Mouse (Mus musculus) embryonic facial prominence, embryonic 12.5 days (tissue): ENCODE measurements around the gene Zfp949. TPM values are rescaled to one million over a fixed set of nuclear protein-coding genes. Genes with fewer than 3 reads are reported as not detected.
"Not testable (repeated sequence)": the region's sequence is repeated elsewhere in the genome, so short reads cannot be mapped to it uniquely, and the experiment has no call there.

Experiments
- ATAC-seq: fragments of 200-750 bp; cut with Nextera tagmentation; 2 replicates; pipeline ENCODE4 v1.8.0; 2017; ENCODE audit not compliant: insufficient number of reproducible peaks, insufficient read depth, low FRiP score, low TSS enrichment
- H3K27ac ChIP-seq: fragments of 300-500 bp; sonication (generic); 2 replicates; pipeline ENCODE4 v1.5.1; 2016; ENCODE audit warnings: mild to moderate bottlenecking
- H3K27me3 ChIP-seq: fragments of 300-500 bp; sonication (generic); 2 replicates; pipeline ENCODE4 v1.6.1; 2016; ENCODE audit warnings: mild to moderate bottlenecking, moderate library complexity
- H3K36me3 ChIP-seq: fragments of 300-500 bp; sonication (generic); 2 replicates; pipeline ENCODE4 v1.6.1; 2016; ENCODE audit warnings: mild to moderate bottlenecking
- H3K4me1 ChIP-seq: fragments of 300-500 bp; sonication (generic); 2 replicates; pipeline ENCODE4 v1.6.1; 2016
- H3K4me2 ChIP-seq: fragments of 300-500 bp; sonication (generic); replicated peaks from 2 replicates; pipeline ENCODE4 v1.6.1; 2016; ENCODE audit warnings: mild to moderate bottlenecking, moderate library complexity
- H3K4me3 ChIP-seq: fragments of 300-500 bp; sonication (generic); 2 replicates; pipeline ENCODE4 v1.5.1; 2016; ENCODE audit warnings: mild to moderate bottlenecking
- H3K9ac ChIP-seq: fragments of 300-500 bp; sonication (generic); 2 replicates; pipeline ENCODE4 v1.6.1; 2016; ENCODE audit warnings: mild to moderate bottlenecking, moderate library complexity
- H3K9me3 ChIP-seq: fragments of 300-500 bp; sonication (generic); 2 replicates; pipeline ENCODE4 v1.6.1; 2016; ENCODE audit warnings: mild to moderate bottlenecking, moderate library complexity
- WGBS: fragments of 180-500 bp; shearing (Covaris S2); methylation state at CpG from one replicate; pipeline ENCODE4 v1.1.7; 2016; 5-methylcytosine and 5-hydroxymethylcytosine counted together
- polyA plus RNA-seq: library from polyadenylated mRNA; unstranded; fragments of >200 nt; fragmentation: Nextera tagmentation; extraction: Ambion mirVana; gene quantifications from 2 replicates; pipeline ENCODE4 v1.2.1, GENCODE M21; 2016

Zfp949 gene
- polyA plus RNA-seq, 1 experiment from 2014 or later, result 12.9 TPM

- no peak for ATAC-seq
- Histone ChIP-seq H3K9ac (no peak overlapping the region), H3K9me3 (no peaks in the 10 kb centered on the region), H3K4me2 (no peak overlapping the region), H3K4me3 (no peak overlapping the region), H3K4me1 (peaks cover 9% of the 10 kb centered on the region), H3K27ac (no peak overlapping the region), H3K27me3 (no peaks in the 10 kb centered on the region), H3K36me3 (no peaks in the 10 kb centered on the region)
- WGBS, result 3% methylated on average over 2 of the region's 2 CpGs
Observed at GRCm38 (mm10) chr9:88546166-88546565, 1.7 kb upstream of the Zfp949 start.

- no peaks in the 10 kb centered on the region for H3K36me3 ChIP-seq
- H3K9me3 ChIP-seq, result no peaks in the 10 kb centered on the region
- no peak overlapping the region for H3K4me2 ChIP-seq
- no peak overlapping the region for H3K27ac ChIP-seq
- no peak for ATAC-seq
- peaks cover 9% of the 10 kb centered on the region for H3K4me1 ChIP-seq
- WGBS, result 71% methylated on average over 7 of the region's 8 CpGs
- no peak overlapping the region for H3K9ac ChIP-seq
- no peak overlapping the region for H3K4me3 ChIP-seq
- H3K27me3 ChIP-seq, result no peaks in the 10 kb centered on the region
Observed at GRCm38 (mm10) chr9:88546657-88547056, 1.2 kb upstream of the Zfp949 start.

- Histone ChIP-seq H3K36me3 (no peaks in the 10 kb centered on the region), H3K27me3 (no peaks in the 10 kb centered on the region), H3K4me1 (peaks cover 9% of the 10 kb centered on the region), H3K27ac (no peak overlapping the region), H3K9me3 (no peaks in the 10 kb centered on the region), H3K4me3 (peak overlapping the region; percentile 82), H3K9ac (no peak overlapping the region), H3K4me2 (peak overlapping the region; percentile 52)
- 37% methylated on average over 7 of the region's 7 CpGs for WGBS
- no peak for ATAC-seq
Observed at GRCm38 (mm10) chr9:88547270-88547669, 550 bp upstream of the Zfp949 start.

GRCm38 (mm10) chr9:88548614-88548945 is 760 bp downstream of the Zfp949 start:
- ATAC-seq, result no peak
- Histone ChIP-seq H3K27me3 (no peaks in the 10 kb centered on the region), H3K27ac (peak overlapping the region; percentile 85), H3K9ac (peak overlapping the region; percentile 59), H3K4me2 (peak overlapping the region; percentile 52), H3K36me3 (peaks cover 7% of the 10 kb centered on the region), H3K4me3 (peak overlapping the region; percentile 82), H3K9me3 (no peaks in the 10 kb centered on the region), H3K4me1 (peaks cover 9% of the 10 kb centered on the region)
- WGBS, result 4% methylated on average over 8 of the region's 8 CpGs

- no peak for ATAC-seq
- WGBS, result 96% methylated on average over 14 of the region's 14 CpGs
- H3K27me3 ChIP-seq, result no peaks in the 10 kb centered on the region
- peaks cover 9% of the 10 kb centered on the region for H3K4me1 ChIP-seq
- no peak overlapping the region for H3K4me2 ChIP-seq
- no peak overlapping the region for H3K4me3 ChIP-seq
- H3K9ac ChIP-seq, result no peak overlapping the region
- peaks cover 12% of the 10 kb centered on the region for H3K36me3 ChIP-seq
- no peaks in the 10 kb centered on the region for H3K9me3 ChIP-seq
- no peak overlapping the region for H3K27ac ChIP-seq
Observed at GRCm38 (mm10) chr9:88553071-88553470, 5.3 kb downstream of the Zfp949 start.

- 90% methylated on average over 4 of the region's 4 CpGs for WGBS
Observed at GRCm38 (mm10) chr9:88558146-88558545, 10.3 kb downstream of the Zfp949 start.

GRCm38 (mm10) chr9:88561476-88561875 is 13.7 kb downstream of the Zfp949 start:
- peaks cover 30% of the 10 kb centered on the region for H3K36me3 ChIP-seq
- H3K4me2 ChIP-seq, H3K27ac ChIP-seq, H3K9me3 ChIP-seq, H3K9ac ChIP-seq, H3K27me3 ChIP-seq, H3K4me3 ChIP-seq, H3K4me1 ChIP-seq, ATAC-seq: not testable (repeated sequence)
- 93% methylated on average over 2 of the region's 2 CpGs for WGBS

More at GRCm38 (mm10) chr9:88558146-88558545, 10.3 kb downstream of the Zfp949 start:
- Histone ChIP-seq H3K4me3 (no peak overlapping the region), H3K36me3 (peaks cover 19% of the 10 kb centered on the region), H3K9ac (no peak overlapping the region), H3K9me3 (no peaks in the 10 kb centered on the region), H3K4me1 (no peaks in the 10 kb centered on the region), H3K27ac (no peak overlapping the region), H3K4me2 (no peak overlapping the region), H3K27me3 (no peaks in the 10 kb centered on the region)
- ATAC-seq, result no peak

GRCm38 (mm10) chr9:88570471-88570870 is 22.7 kb downstream of the Zfp949 start:
- not testable (repeated sequence) for H3K9ac ChIP-seq, H3K27ac ChIP-seq, ATAC-seq, H3K4me1 ChIP-seq, H3K27me3 ChIP-seq, H3K4me3 ChIP-seq, H3K4me2 ChIP-seq
- Histone ChIP-seq H3K9me3 (peaks cover 29% of the 10 kb centered on the region), H3K36me3 (peaks cover 41% of the 10 kb centered on the region)
- WGBS, result 88% methylated on average over 3 of the region's 3 CpGs

GRCm38 (mm10) chr9:88580591-88580990 is 32.8 kb downstream of the Zfp949 start, which contains the start of gene Trim43a:
Gene Trim43a, plus strand, starts transcription at chr9:88580891.
- H3K27me3 ChIP-seq, ATAC-seq, H3K4me2 ChIP-seq, H3K27ac ChIP-seq, H3K4me1 ChIP-seq, H3K9ac ChIP-seq, H3K36me3 ChIP-seq, H3K9me3 ChIP-seq, H3K4me3 ChIP-seq: not testable (repeated sequence)
- 78% methylated on average over 2 of the region's 2 CpGs for WGBS

- not testable (repeated sequence) for H3K27me3 ChIP-seq, ATAC-seq
Observed at GRCm38 (mm10) chr9:88593708-88594107, 45.9 kb downstream of the Zfp949 start.

GRCm38 (mm10) chr9:88599206-88600162 is 51.7 kb downstream of the Zfp949 start:
- not testable (repeated sequence) for H3K9me3 ChIP-seq, H3K9ac ChIP-seq, H3K4me1 ChIP-seq, H3K27ac ChIP-seq, H3K36me3 ChIP-seq, H3K27me3 ChIP-seq
- ATAC-seq, result peak; percentile 95
- peak overlapping the region; percentile 32 for H3K4me3 ChIP-seq
- peak overlapping the region; percentile 49 for H3K4me2 ChIP-seq
- 1% methylated on average over 46 of the region's 50 CpGs for WGBS

More at GRCm38 (mm10) chr9:88593708-88594107, 45.9 kb downstream of the Zfp949 start:
- not testable (repeated sequence) for H3K36me3 ChIP-seq, H3K4me3 ChIP-seq, H3K4me2 ChIP-seq, H3K9ac ChIP-seq, H3K4me1 ChIP-seq, H3K27ac ChIP-seq, H3K9me3 ChIP-seq
- WGBS, result 77% methylated on average over 6 of the region's 6 CpGs
